Mouse (Mus musculus) liver, postnatal 0 days (tissue): ENCODE results near the gene L3mbtl4.

Experiments used
- CTCF ChIP-seq: sonication (generic); IDR thresholded peaks from 2 replicates; pipeline ENCODE4 v1.5.1; 2016; ENCODE audit warnings: antibody characterized with exemption, low read depth
- EP300 ChIP-seq: IDR thresholded peaks from 2 replicates; pipeline ENCODE4 v1.6.1; 2016; ENCODE audit warnings: antibody characterized with exemption, low read depth, mild to moderate bottlenecking

GRCm38 (mm10) chr17:68275138-68275537 is 1.5 kb downstream of the L3mbtl4 start:
- TF ChIP-seq CTCF (no peak), EP300 (no peak)
